Mouse (Mus musculus) lung, embryonic 16.5 days (tissue): ENCODE data around the gene Rbm19. TPM values are rescaled to one million over a fixed set of nuclear protein-coding genes. Genes with fewer than 3 reads are reported as not detected.
"Not testable (repeated sequence)": the region's sequence is repeated elsewhere in the genome, so short reads cannot be mapped to it uniquely, and the experiment has no call there.

Source experiments
- ATAC-seq: fragments of 200-750 bp; cut with Nextera tagmentation; 2 replicates; pipeline ENCODE4 v1.8.0; 2017; ENCODE audit warnings: low read depth, mild to moderate bottlenecking, moderate library complexity
- H3K27ac ChIP-seq: fragments of 300-500 bp; sonication (generic); 2 replicates; pipeline ENCODE4 v1.5.1; 2014; ENCODE audit warnings: mild to moderate bottlenecking, control low read depth, low read length
- H3K27me3 ChIP-seq: fragments of 300-500 bp; sonication (generic); 2 replicates; pipeline ENCODE4 v1.6.1; 2014; ENCODE audit warnings: low read depth, low read length, mixed read lengths; ENCODE audit not compliant: control insufficient read depth, insufficient read depth
- H3K36me3 ChIP-seq: fragments of 300-500 bp; sonication (generic); 2 replicates; pipeline ENCODE4 v1.6.1; 2014; ENCODE audit warnings: low read length; ENCODE audit not compliant: control insufficient read depth, insufficient read depth
- H3K4me1 ChIP-seq: fragments of 300-500 bp; sonication (generic); replicated peaks from 2 replicates; pipeline ENCODE4 v1.6.1; 2014; ENCODE audit warnings: low read length, mixed read lengths; ENCODE audit not compliant: control insufficient read depth, insufficient read depth
- H3K4me2 ChIP-seq: fragments of 300-500 bp; sonication (generic); 2 replicates; pipeline ENCODE4 v1.6.1; 2014; ENCODE audit warnings: low read depth, low read length, control low read depth
- H3K4me3 ChIP-seq: fragments of 300-500 bp; sonication (generic); 2 replicates; pipeline ENCODE4 v1.5.1; 2014; ENCODE audit warnings: mild to moderate bottlenecking, low read length, control low read depth
- H3K9ac ChIP-seq: fragments of 300-500 bp; sonication (generic); 2 replicates; pipeline ENCODE4 v1.6.1; 2014; ENCODE audit warnings: low read length, control low read depth
- H3K9me3 ChIP-seq: fragments of 300-500 bp; sonication (generic); 2 replicates; pipeline ENCODE4 v1.6.1; 2016; ENCODE audit warnings: low read length; ENCODE audit not compliant: control insufficient read depth
- WGBS: fragments of 180-500 bp; shearing (Covaris S2); extraction: QIAGEN DNeasy Blood & Tissue Kit; methylation state at CpG from one replicate; pipeline ENCODE4 v1.1.7; 2014; 5-methylcytosine and 5-hydroxymethylcytosine counted together
- polyA plus RNA-seq: library from polyadenylated mRNA; unstranded; fragments of >200 nt; fragmentation: Nextera tagmentation; extraction: Ambion mirVana; gene quantifications from 2 replicates; pipeline ENCODE4 v1.2.1, GENCODE M21; 2015

Gene Rbm19
- polyA plus RNA-seq, 1 experiment from 2014 or later, result 20.4 TPM

GRCm38 (mm10) chr5:120102097-120102496 is 14.2 kb upstream of the Rbm19 start:
- peaks cover 12% of the 10 kb centered on the region; the same call in 1 of the 2 replicates for H3K4me1 ChIP-seq
- H3K9ac ChIP-seq, result no peak overlapping the region
- H3K4me2 ChIP-seq, result 0 out of 2 replicates have a peak overlapping the region, but pooled peaks have one; percentile 8
- H3K27ac ChIP-seq, result peak overlapping the region; percentile 96
- H3K9me3 ChIP-seq, result no peaks in the 10 kb centered on the region
- 25% methylated on average over 8 of the region's 8 CpGs for WGBS
- no peaks in the 10 kb centered on the region for H3K36me3 ChIP-seq
- peak; percentile 89 for ATAC-seq
- no peaks in the 10 kb centered on the region for H3K27me3 ChIP-seq
- H3K4me3 ChIP-seq, result no peak overlapping the region

DNA sequence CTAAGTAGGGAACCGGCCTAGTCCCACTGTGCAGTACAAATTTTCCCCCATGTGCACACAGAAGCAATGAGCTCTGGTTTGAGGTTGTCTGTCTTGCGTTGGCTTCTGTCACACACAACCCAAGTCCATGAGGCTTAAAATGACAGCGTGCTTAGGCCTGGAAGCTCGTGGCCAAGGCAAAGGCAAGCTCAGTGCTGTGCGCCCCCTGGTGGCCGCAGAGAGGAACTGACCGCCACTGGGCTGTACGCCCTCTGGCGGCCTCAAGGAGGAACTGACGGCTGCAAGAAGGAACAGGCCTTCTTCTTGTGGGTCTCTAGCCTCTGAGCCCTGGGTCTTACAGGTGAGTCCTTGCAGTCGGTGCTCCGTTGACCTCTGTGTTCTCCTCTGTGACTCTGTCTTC is 13.5 kb upstream of the Rbm19 start:
- no peaks in the 10 kb centered on the region for H3K9me3 ChIP-seq
- no peak overlapping the region for H3K9ac ChIP-seq
- H3K27ac ChIP-seq, result peak overlapping the region; percentile 96
- peak; percentile 80 for ATAC-seq
- no peak overlapping the region for H3K4me3 ChIP-seq
- 10% methylated on average over 12 of the region's 12 CpGs for WGBS
- no peak overlapping the region for H3K4me2 ChIP-seq
- peaks cover 8% of the 10 kb centered on the region; the same call in 1 of the 2 replicates for H3K4me1 ChIP-seq
- H3K36me3 ChIP-seq, result no peaks in the 10 kb centered on the region
- no peaks in the 10 kb centered on the region for H3K27me3 ChIP-seq

GRCm38 (mm10) chr5:120103458-120103857 is 12.8 kb upstream of the Rbm19 start:
- whole genome bisulfite sequencing, result 32% methylated on average over 12 of the region's 12 CpGs
- Histone ChIP-seq H3K4me1 (peaks cover 8% of the 10 kb centered on the region; the same call in 1 of the 2 replicates), H3K9me3 (no peaks in the 10 kb centered on the region), H3K4me2 (no peak overlapping the region), H3K4me3 (no peak overlapping the region), H3K27ac (peak overlapping the region; percentile 96), H3K27me3 (no peaks in the 10 kb centered on the region), H3K9ac (no peak overlapping the region), H3K36me3 (no peaks in the 10 kb centered on the region)
- peak; percentile 6; the same call in 1 of the 2 replicates for ATAC-seq

DNA sequence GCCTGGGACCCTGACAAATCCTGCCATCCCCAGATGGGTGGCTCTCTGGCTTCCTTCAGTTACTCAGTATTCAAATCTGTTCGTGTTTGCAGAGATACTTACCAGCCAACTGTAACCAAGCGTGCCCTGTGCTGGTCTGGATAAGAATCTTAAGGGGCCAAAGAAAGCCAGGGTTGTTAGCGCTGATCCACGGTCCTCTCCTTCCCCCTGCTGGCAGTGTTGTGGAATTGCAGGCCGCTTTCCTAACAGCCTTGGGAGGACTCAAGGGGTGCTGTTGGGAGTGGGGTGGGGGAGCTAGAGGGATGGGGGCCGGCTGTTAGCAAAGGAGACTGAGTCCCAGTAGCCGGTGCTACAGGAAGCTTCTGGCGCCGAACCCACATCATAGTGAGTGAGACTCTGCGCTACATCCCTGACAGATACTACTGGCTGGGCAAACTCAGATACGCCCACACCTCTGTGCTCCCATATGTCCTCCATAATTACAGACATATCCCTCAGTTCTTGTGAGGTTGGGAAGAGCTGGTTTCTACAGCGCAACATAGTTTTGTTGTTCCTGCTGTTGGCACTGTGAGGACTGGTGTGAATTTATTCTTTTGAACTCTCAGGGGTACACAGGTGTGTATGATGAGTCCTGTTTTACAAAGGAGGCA is 9.7 kb upstream of the Rbm19 start:
- H3K4me3 ChIP-seq, result no peak overlapping the region
- H3K27ac ChIP-seq, result no peak overlapping the region
- no peak for ATAC-seq
- 25% methylated on average over 12 of the region's 12 CpGs for WGBS
- no peaks in the 10 kb centered on the region for H3K36me3 ChIP-seq
- H3K4me2 ChIP-seq, result no peak overlapping the region
- peaks cover 8% of the 10 kb centered on the region; the same call in 1 of the 2 replicates for H3K4me1 ChIP-seq
- H3K27me3 ChIP-seq, result no peaks in the 10 kb centered on the region
- no peak overlapping the region for H3K9ac ChIP-seq
- no peaks in the 10 kb centered on the region for H3K9me3 ChIP-seq

DNA sequence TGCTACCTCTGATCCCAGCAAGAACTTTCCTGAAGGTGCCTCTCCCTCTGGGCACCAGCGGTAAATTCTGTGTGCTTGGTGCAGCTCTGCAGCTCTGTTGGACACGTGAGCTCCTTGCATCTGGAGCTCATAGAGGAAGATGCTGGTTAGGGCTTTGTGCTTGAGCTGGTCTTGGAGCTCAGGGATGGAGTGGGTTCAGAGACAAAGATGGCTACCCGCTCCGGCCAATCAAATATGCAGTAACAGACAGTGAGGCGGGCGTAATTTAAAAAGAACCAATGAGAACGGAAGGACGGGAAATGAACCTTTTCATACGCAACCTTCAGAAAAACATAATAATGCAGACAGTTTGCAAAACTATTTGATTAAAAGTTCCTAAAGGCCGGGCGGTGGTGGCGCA is 1.9 kb upstream of the Rbm19 start:
- H3K4me2 ChIP-seq, result no peak overlapping the region
- no peaks in the 10 kb centered on the region for H3K36me3 ChIP-seq
- ATAC-seq, result no peak
- H3K27me3 ChIP-seq, result no peaks in the 10 kb centered on the region
- H3K9me3 ChIP-seq, result no peaks in the 10 kb centered on the region
- no peak overlapping the region for H3K9ac ChIP-seq
- peaks cover 4% of the 10 kb centered on the region; the same call in 1 of the 2 replicates for H3K4me1 ChIP-seq
- 85% methylated on average over 12 of the region's 12 CpGs for WGBS
- H3K27ac ChIP-seq, result no peak overlapping the region
- H3K4me3 ChIP-seq, result no peak overlapping the region

GRCm38 (mm10) chr5:120117161-120117560 is 896 bp downstream of the Rbm19 start:
- 50% methylated on average over 3 of the region's 3 CpGs for WGBS
- not testable (repeated sequence) for H3K27ac ChIP-seq, H3K4me1 ChIP-seq, H3K9me3 ChIP-seq, H3K9ac ChIP-seq, H3K27me3 ChIP-seq, ATAC-seq
- Histone ChIP-seq H3K4me2 (peak overlapping the region; percentile 76), H3K4me3 (peak overlapping the region; percentile 84), H3K36me3 (peaks cover 18% of the 10 kb centered on the region)

- Histone ChIP-seq H3K27me3 (no peaks in the 10 kb centered on the region), H3K4me1 (no peaks in the 10 kb centered on the region), H3K9me3 (no peaks in the 10 kb centered on the region), H3K9ac (no peak overlapping the region), H3K4me3 (no peak overlapping the region), H3K36me3 (peaks cover 46% of the 10 kb centered on the region), H3K27ac (no peak overlapping the region), H3K4me2 (no peak overlapping the region)
- 83% methylated on average over 16 of the region's 16 CpGs for WGBS
- no peak for ATAC-seq
These were observed 8.8 kb downstream of the Rbm19 start for GRCm38 (mm10) chr5:120124881-120125690.

DNA sequence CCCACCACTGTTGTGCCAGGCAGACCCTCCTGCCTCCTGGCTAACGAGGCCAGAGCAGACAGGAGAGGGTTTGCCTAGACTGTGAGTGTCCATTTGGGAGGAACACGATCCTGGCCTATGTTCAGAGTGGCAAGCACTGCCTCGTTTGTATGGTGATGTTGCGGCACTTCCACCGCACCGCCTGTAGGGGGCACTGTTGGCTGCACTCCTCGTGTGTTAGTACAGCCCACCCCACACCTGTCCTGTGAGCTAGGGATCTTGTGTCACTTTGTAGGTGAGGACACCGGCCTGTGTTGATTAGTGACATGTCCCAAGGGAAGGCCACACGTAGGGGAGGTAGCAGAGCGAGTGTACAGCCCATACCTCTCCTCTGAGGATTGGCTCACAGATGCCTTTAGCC is 11.4 kb downstream of the Rbm19 start:
- peaks cover 28% of the 10 kb centered on the region for H3K36me3 ChIP-seq
- ATAC-seq, result 0 out of 2 replicates have a peak, but pooled peaks have one; percentile 11
- no peak overlapping the region for H3K4me3 ChIP-seq
- no peak overlapping the region for H3K9ac ChIP-seq
- no peak overlapping the region for H3K4me2 ChIP-seq
- H3K9me3 ChIP-seq, result no peaks in the 10 kb centered on the region
- WGBS, result 57% methylated on average over 10 of the region's 10 CpGs
- H3K27ac ChIP-seq, result no peak overlapping the region
- H3K27me3 ChIP-seq, result no peaks in the 10 kb centered on the region
- H3K4me1 ChIP-seq, result no peaks in the 10 kb centered on the region

DNA sequence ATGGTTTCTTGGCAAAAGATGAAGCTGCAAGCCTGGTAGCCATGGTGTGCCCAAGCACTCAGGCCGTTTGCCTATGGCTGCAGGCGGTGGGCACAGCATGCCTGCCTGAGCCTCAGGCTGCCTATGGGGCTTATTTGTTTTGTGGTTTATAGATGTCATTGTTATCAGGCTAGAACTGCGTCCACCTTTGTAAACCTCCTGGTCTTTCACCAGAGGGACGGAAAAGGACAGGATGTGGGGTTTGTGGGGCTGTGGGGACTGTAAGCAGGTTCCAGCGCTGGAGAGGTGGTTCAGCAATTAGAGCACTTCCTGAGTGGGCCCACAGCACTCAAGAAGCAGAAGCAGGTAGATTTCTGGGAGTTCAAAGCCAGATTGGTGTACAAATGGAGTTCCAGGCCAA is 12.2 kb downstream of the Rbm19 start:
- no peak overlapping the region for H3K9ac ChIP-seq
- no peak overlapping the region for H3K4me3 ChIP-seq
- H3K27me3 ChIP-seq, result no peaks in the 10 kb centered on the region
- WGBS, result 78% methylated on average over 5 of the region's 5 CpGs
- no peaks in the 10 kb centered on the region for H3K9me3 ChIP-seq
- no peaks in the 10 kb centered on the region for H3K4me1 ChIP-seq
- H3K36me3 ChIP-seq, result peaks cover 24% of the 10 kb centered on the region
- no peak overlapping the region for H3K4me2 ChIP-seq
- H3K27ac ChIP-seq, result no peak overlapping the region
- no peak for ATAC-seq
